Mouse (Mus musculus): ENCODE data around the gene Gm49601.

GRCm38 (mm10) chr16:18593930-18594329 is 32.3 kb downstream of the Gm49601 start:
- TF ChIP-seq CTCF (IDR thresholded peaks at IDR 0.05; ENCODE audit: low read depth, low read length) (no peak), POLR2A (IDR thresholded peaks at IDR 0.05; ENCODE audit: borderline replicate concordance, low read depth, low read length) (no peak)
